Comparison of ENCODE assay signal across 7 mouse cellular contexts in genomic region chr2:10098598-10099215, GRCm38 (mm10). TPM values are rescaled to one million over a fixed set of nuclear protein-coding genes. Genes with fewer than 3 reads are reported as not detected.
DNase-seq lines count a peak whose midpoint lies in the region; ATAC-seq and TF ChIP-seq lines count a peak whose summit lies in the region.

No protein-coding gene starts in this region.

- WGBS in limb, embryonic 10.5 days, result 38% methylated on average over 9 of the region's 9 CpGs

- H3K27me3 ChIP-seq in G1E (ENCODE audit: insufficient read depth, low read length), result peaks cover 25% of the 10 kb centered on the region
- no peaks in the 10 kb centered on the region for H3K27me3 ChIP-seq in limb, embryonic 10.5 days (ENCODE audit: low read depth, poor library complexity, severe bottlenecking)

- TF ChIP-seq CTCF in layer of hippocampus, adult 2 months (conservative IDR thresholded peaks at IDR 0.05), result peak; percentile 88
- peak; percentile 32; the same call in 1 of the 2 replicates for TF ChIP-seq CTCF in G1E (IDR thresholded peaks at IDR 0.05; ENCODE audit: low read depth, low read length)

- no peak overlapping the region for H3K4me3 ChIP-seq in layer of hippocampus, adult 2 months
- no peak overlapping the region for H3K4me3 ChIP-seq in G1E (ENCODE audit: low read depth, low read length)
- no peak overlapping the region for H3K4me3 ChIP-seq in limb, embryonic 10.5 days

- no peak for ATAC-seq in G1E (ENCODE audit: extremely low read depth, insufficient number of reproducible peaks, low FRiP score, poor library complexity, severe bottlenecking)
- peak; percentile 67 for ATAC-seq in granulocyte monocyte progenitor cell, adult 5-6 weeks (replicated peaks; ENCODE audit: poor library complexity, severe bottlenecking)

- peaks cover 4% of the 10 kb centered on the region for H3K4me1 ChIP-seq in G1E (ENCODE audit: insufficient read depth, low read depth, low read length)
- H3K4me1 ChIP-seq in limb, embryonic 10.5 days, result no peaks in the 10 kb centered on the region

- H3K36me3 ChIP-seq in G1E (replicated peaks), result peaks cover 6% of the 10 kb centered on the region
- peaks cover 7% of the 10 kb centered on the region for H3K36me3 ChIP-seq in limb, embryonic 10.5 days

- peak; percentile 23 to 65 for DNase-seq in layer of hippocampus, adult 2 months (ENCODE audit: low spot score in 2 of 2)
- no peak for DNase-seq in layer of hippocampus, adult 9-10 months (ENCODE audit: low spot score)
- no peak for DNase-seq in G1E (ENCODE audit: low spot score)
- peak; percentile 37 for DNase-seq in cerebellum, adult 8-10 months
- peak; percentile 60 for DNase-seq in limb, embryonic 10.5 days (ENCODE audit: low spot score)
- DNase-seq in retina, postnatal 1 day, result peak; percentile 72

- H3K9me3 ChIP-seq in G1E (replicated peaks), result no peaks in the 10 kb centered on the region
- no peaks in the 10 kb centered on the region for H3K9me3 ChIP-seq in limb, embryonic 10.5 days (replicated peaks)

- no peak overlapping the region for H3K27ac ChIP-seq in layer of hippocampus, adult 2 months
- no peak overlapping the region for H3K27ac ChIP-seq in limb, embryonic 10.5 days

RNA-seq across cellular contexts. Expression of gene Kin, which starts 18.3 kb away (rescaled TPM):
- 10 to 100 TPM; 11.2 to 12.1 TPM for total RNA-seq in layer of hippocampus, adult 2 months (2021)
- total RNA-seq in G1E (2014; fragmentation: Nextera tagmentation) (25.5 and 35.5 TPM in 2 replicates), G1E (2017) (33.0 and 44.7 TPM in 2 replicates)
- 2.5 and 5.4 TPM in 2 replicates for polyA plus RNA-seq in G1E (2012)
- total RNA-seq in granulocyte monocyte progenitor cell, adult 5-6 weeks (2014; fragmentation: Nextera tagmentation), result 22.3 and 33.9 TPM in 2 replicates
- total RNA-seq in granulocyte monocyte progenitor cell, adult 5-6 weeks (2017), result 23.1 and 32.2 TPM in 2 replicates
- polyA plus RNA-seq in limb, embryonic 10.5 days (2016; fragmentation: Nextera tagmentation; extraction: Ambion mirVana), result 32.2 and 35.0 TPM in 2 replicates

RNA-seq across cellular contexts. Expression of gene Atp5c1, which starts 18.4 kb away (rescaled TPM):
- total RNA-seq in layer of hippocampus, adult 2 months (2021), result 100 to 1,000 TPM; 246 to 250 TPM
- 368 and 432 TPM in 2 replicates for total RNA-seq in G1E (2014; fragmentation: Nextera tagmentation)
- 488 and 539 TPM in 2 replicates for total RNA-seq in G1E (2017)
- 23.2 and 34.2 TPM in 2 replicates for polyA plus RNA-seq in G1E (2012)
- 458 and 534 TPM in 2 replicates for total RNA-seq in granulocyte monocyte progenitor cell, adult 5-6 weeks (2014; fragmentation: Nextera tagmentation)
- 596 and 622 TPM in 2 replicates for total RNA-seq in granulocyte monocyte progenitor cell, adult 5-6 weeks (2017)
- polyA plus RNA-seq in limb, embryonic 10.5 days (2016; fragmentation: Nextera tagmentation; extraction: Ambion mirVana), result 543 and 559 TPM in 2 replicates

RNA-seq across cellular contexts. Expression of gene Itih2, which starts 32.5 kb away (rescaled TPM):
- total RNA-seq in layer of hippocampus, adult 2 months (2021), result 1 to 10 TPM; 1.7 to 2.1 TPM
- total RNA-seq in G1E (2014; fragmentation: Nextera tagmentation) (not detected in 2 replicates), G1E (2017) (0.05 TPM in 1 of 2 replicates, not detected in the other)
- not detected in 2 replicates for polyA plus RNA-seq in G1E (2012)
- not detected in 2 replicates for total RNA-seq in granulocyte monocyte progenitor cell, adult 5-6 weeks (2014; fragmentation: Nextera tagmentation)
- not detected in 2 replicates for total RNA-seq in granulocyte monocyte progenitor cell, adult 5-6 weeks (2017)
- polyA plus RNA-seq in limb, embryonic 10.5 days (2016; fragmentation: Nextera tagmentation; extraction: Ambion mirVana), result 0.23 TPM in 1 of 2 replicates, not detected in the other

RNA-seq across cellular contexts. Expression of gene Taf3, which starts 50.3 kb away (rescaled TPM):
- total RNA-seq in layer of hippocampus, adult 2 months (2021), result 10 to 100 TPM; 13.9 to 15.4 TPM
- total RNA-seq in G1E (2014; fragmentation: Nextera tagmentation), result 30.8 and 36.1 TPM in 2 replicates
- total RNA-seq in G1E (2017), result 5.5 and 6.4 TPM in 2 replicates
- 20.6 and 20.8 TPM in 2 replicates for polyA plus RNA-seq in G1E (2012)
- total RNA-seq in granulocyte monocyte progenitor cell, adult 5-6 weeks (2014; fragmentation: Nextera tagmentation), result 17.3 and 21.4 TPM in 2 replicates
- 8.7 and 9.0 TPM in 2 replicates for total RNA-seq in granulocyte monocyte progenitor cell, adult 5-6 weeks (2017)
- 15.1 and 16.3 TPM in 2 replicates for polyA plus RNA-seq in limb, embryonic 10.5 days (2016; fragmentation: Nextera tagmentation; extraction: Ambion mirVana)

RNA-seq across cellular contexts. Expression of gene Itih5, which starts 54.7 kb away (rescaled TPM):
- 10 to 100 TPM; 13.8 to 14.8 TPM for total RNA-seq in layer of hippocampus, adult 2 months (2021)
- total RNA-seq in G1E (2014; fragmentation: Nextera tagmentation), result not detected in 2 replicates
- 0.06 and 0.11 TPM in 2 replicates for total RNA-seq in G1E (2017)
- not detected in 2 replicates for polyA plus RNA-seq in G1E (2012)
- total RNA-seq in granulocyte monocyte progenitor cell, adult 5-6 weeks (2014; fragmentation: Nextera tagmentation), result 3.6 and 5.8 TPM in 2 replicates
- 4.7 and 6.2 TPM in 2 replicates for total RNA-seq in granulocyte monocyte progenitor cell, adult 5-6 weeks (2017)
- 2.5 and 2.8 TPM in 2 replicates for polyA plus RNA-seq in limb, embryonic 10.5 days (2016; fragmentation: Nextera tagmentation; extraction: Ambion mirVana)

Comparison
In these comparisons a context has a peak if more than half of its experiments do, and no peak if none do; other contexts are left out.
1. DNase-seq: peak in layer of hippocampus, adult 2 months (2 of 2), cerebellum, adult 8-10 months (single experiment), limb, embryonic 10.5 days (single experiment) and retina, postnatal 1 day (single experiment); none in layer of hippocampus, adult 9-10 months (single experiment) and G1E (single experiment).